Mouse (Mus musculus) left cerebral cortex, adult 11 months (tissue): ENCODE results near the gene Castor1.
A peak's percentile ranks its signal among the peaks of the same experiment; 100 is the strongest.
"Not testable (repeated sequence)": the region's sequence is repeated elsewhere in the genome, so short reads cannot be mapped to it uniquely, and the experiment has no call there.

ENCODE experiments used
- DNase-seq: peaks from one replicate; pipeline ENCODE4 v3.0.0; 2022; ENCODE audit warnings: low spot score

The Castor1 gene

GRCm38 (mm10) chr11:4217914-4218629, at the start of gene Castor1:
TSS of gene Castor1 (plus strand) at chr11:4218225.
- no peak for DNase-seq

GRCm38 (mm10) chr11:4174586-4174985, 43.4 kb upstream of the Castor1 start:
- DNase-seq = peak; percentile 54

GRCm38 (mm10) chr11:4177716-4178115, 40.3 kb upstream of the Castor1 start:
- DNase-seq = no peak

- DNase-seq = no peak
Observed at GRCm38 (mm10) chr11:4182061-4182460, 36.0 kb upstream of the Castor1 start.

GRCm38 (mm10) chr11:4183511-4183910, 34.5 kb upstream of the Castor1 start:
- no peak for DNase-seq

GRCm38 (mm10) chr11:4184251-4184952, 33.6 kb upstream of the Castor1 start:
- no peak for DNase-seq

GRCm38 (mm10) chr11:4185480-4185879, 32.5 kb upstream of the Castor1 start:
- not testable (repeated sequence) for DNase-seq

GRCm38 (mm10) chr11:4186486-4187317, 31.3 kb upstream of the Castor1 start, which contains the start of gene Tbc1d10a:
TSS of gene Tbc1d10a (plus strand) at chr11:4186789.
- peak; percentile 97 for DNase-seq

GRCm38 (mm10) chr11:4187318-4187700, 30.7 kb upstream of the Castor1 start:
- DNase-seq = no peak

GRCm38 (mm10) chr11:4189182-4189581, 28.8 kb upstream of the Castor1 start:
- DNase-seq = no peak

GRCm38 (mm10) chr11:4190677-4191076, 27.3 kb upstream of the Castor1 start:
- no peak for DNase-seq

- no peak for DNase-seq
Observed at GRCm38 (mm10) chr11:4192757-4193156, 25.3 kb upstream of the Castor1 start.

- DNase-seq = no peak
Observed at GRCm38 (mm10) chr11:4193420-4193819, 24.6 kb upstream of the Castor1 start.

- DNase-seq = no peak
Observed at GRCm38 (mm10) chr11:4195597-4196031, 22.4 kb upstream of the Castor1 start.

- DNase-seq = no peak
Observed at GRCm38 (mm10) chr11:4196636-4197035, 21.4 kb upstream of the Castor1 start.

- DNase-seq = no peak
Observed at GRCm38 (mm10) chr11:4197691-4198090, 20.3 kb upstream of the Castor1 start.

GRCm38 (mm10) chr11:4201981-4202700, 15.9 kb upstream of the Castor1 start:
- DNase-seq = no peak

GRCm38 (mm10) chr11:4202995-4203704, 14.9 kb upstream of the Castor1 start:
- no peak for DNase-seq

- DNase-seq = no peak
Observed at GRCm38 (mm10) chr11:4203705-4204074, 14.3 kb upstream of the Castor1 start.

GRCm38 (mm10) chr11:4205097-4205655, 12.8 kb upstream of the Castor1 start:
- DNase-seq = no peak

GRCm38 (mm10) chr11:4205951-4206350, 12.1 kb upstream of the Castor1 start:
- no peak for DNase-seq
